ENCODE assay signal across 32 mouse cellular contexts in the genomic region with DNA sequence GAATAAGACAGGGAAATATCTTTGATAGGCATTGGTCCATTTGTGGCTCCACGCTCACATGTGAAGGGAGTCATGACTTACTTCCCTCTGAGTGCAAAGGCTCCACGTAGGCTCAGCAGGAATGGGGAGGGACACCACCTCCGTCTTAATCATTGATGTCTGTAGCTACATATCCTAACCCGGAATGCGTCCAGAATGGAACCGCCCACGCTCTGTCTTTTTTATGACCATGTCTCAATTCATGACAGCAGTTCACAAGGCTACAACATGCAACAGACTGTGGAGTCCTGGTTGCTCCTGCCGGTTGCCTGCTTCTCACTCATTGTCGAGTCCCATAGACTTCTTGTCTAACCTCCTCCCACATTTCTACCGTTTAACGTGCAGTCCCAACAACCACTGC.
A peak's percentile ranks its signal among the peaks of the same experiment; 100 is the strongest.
DNase-seq lines count a peak whose midpoint lies in the region; ATAC-seq and TF ChIP-seq lines count a peak whose summit lies in the region.
"Had no signal": no experiment of that assay in that cellular context is flagged by ENCODE, and none has a peak within 500 bp of the region (broad histone marks: within the 10 kb centered on the region; RNA-seq: fewer than 3 reads in every experiment).

No protein-coding gene starts in this region.

- H3K9ac ChIP-seq in embryonic facial prominence, embryonic 13.5 days = no peak overlapping the region
- H3K9ac ChIP-seq in limb, embryonic 15.5 days = no peak overlapping the region
- H3K9ac ChIP-seq in midbrain, embryonic 14.5 days (replicated peaks; ENCODE audit: low read length) = no peak overlapping the region
- H3K9ac ChIP-seq: forebrain, embryonic 12.5 days; heart, embryonic 13.5 days; liver, embryonic 13.5 days; neural tube, embryonic 12.5 days had no signal

- intact Hi-C loops in gastrocnemius, adult 2 months (cut with DNase I) = no loop called here

- H3K27me3 ChIP-seq in embryonic facial prominence, embryonic 13.5 days = no peaks in the 10 kb centered on the region
- no peaks in the 10 kb centered on the region for H3K27me3 ChIP-seq in limb, embryonic 15.5 days
- no peaks in the 10 kb centered on the region for H3K27me3 ChIP-seq in midbrain, embryonic 14.5 days (ENCODE audit: control insufficient read depth, insufficient read depth, low read length)
- H3K27me3 ChIP-seq: forebrain, embryonic 12.5 days; heart, embryonic 13.5 days; liver, embryonic 13.5 days; neural tube, embryonic 12.5 days had no signal

- peak overlapping the region; percentile 69 for H3K27ac ChIP-seq in gastrocnemius, adult 2 months
- peak overlapping the region; percentile 56; the same call in 1 of the 2 replicates for H3K27ac ChIP-seq in embryonic facial prominence, embryonic 13.5 days
- peak overlapping the region; percentile 75 for H3K27ac ChIP-seq in limb, embryonic 15.5 days
- H3K27ac ChIP-seq in midbrain, embryonic 14.5 days (replicated peaks; ENCODE audit: low read depth, low read length) = no peak overlapping the region
- H3K27ac ChIP-seq: forebrain, embryonic 12.5 days; heart, adult 2 months; heart, embryonic 13.5 days; kidney, postnatal 0 days; liver, embryonic 13.5 days; midbrain, embryonic 10.5 days; neural tube, embryonic 12.5 days had no signal

- no peaks in the 10 kb centered on the region for H3K36me3 ChIP-seq in embryonic facial prominence, embryonic 13.5 days
- H3K36me3 ChIP-seq in limb, embryonic 15.5 days = no peaks in the 10 kb centered on the region
- H3K36me3 ChIP-seq in midbrain, embryonic 14.5 days (ENCODE audit: control insufficient read depth, insufficient read depth, low read length) = no peaks in the 10 kb centered on the region
- H3K36me3 ChIP-seq: forebrain, embryonic 12.5 days; G1E; heart, embryonic 13.5 days; liver, embryonic 13.5 days; midbrain, embryonic 10.5 days; neural tube, embryonic 12.5 days had no signal

- no peak overlapping the region for H3K4me3 ChIP-seq in gastrocnemius, adult 2 months
- no peak overlapping the region for H3K4me3 ChIP-seq in embryonic facial prominence, embryonic 13.5 days
- no peak overlapping the region for H3K4me3 ChIP-seq in limb, embryonic 15.5 days
- no peak overlapping the region for H3K4me3 ChIP-seq in midbrain, embryonic 14.5 days (replicated peaks; ENCODE audit: low read depth, low read length)
- H3K4me3 ChIP-seq: erythroblast, embryonic 14.5 days; forebrain, embryonic 12.5 days; heart, adult 2 months; heart, embryonic 13.5 days; liver, embryonic 13.5 days; midbrain, embryonic 10.5 days; myocyte; neural tube, embryonic 12.5 days had no signal

- no peaks in the 10 kb centered on the region for H3K9me3 ChIP-seq in embryonic facial prominence, embryonic 13.5 days
- H3K9me3 ChIP-seq in limb, embryonic 15.5 days = no peaks in the 10 kb centered on the region
- no peaks in the 10 kb centered on the region for H3K9me3 ChIP-seq in midbrain, embryonic 14.5 days (ENCODE audit: control insufficient read depth, low read length)
- H3K9me3 ChIP-seq: forebrain, embryonic 12.5 days; heart, embryonic 13.5 days; liver, embryonic 13.5 days; midbrain, embryonic 10.5 days; neural tube, embryonic 12.5 days had no signal

- DNase-seq in gastrocnemius, adult 2 months = no peak
- no peak for DNase-seq in gastrocnemius, adult 8-10 months (ENCODE audit: low spot score in 2 of 2)
- DNase-seq in gonadal fat pad, adult 2 months (ENCODE audit: low read depth) = peak; percentile 56
- no peak for DNase-seq in midbrain, embryonic 14.5 days
- no peak for DNase-seq in retina, postnatal 1 day
- no peak for DNase-seq in cerebellum, postnatal 10 days
- DNase-seq: adrenal gland, postnatal 14 days; cerebellum, adult 11 months; cerebellum, adult 9-10 months; heart, adult 2 months; heart, postnatal 14 days; kidney, adult 2 months; layer of hippocampus, postnatal 36 days; left cerebral cortex, postnatal 4 days; liver, embryonic 13.5 days; lung, adult 18-20 months; lung, postnatal 14 days; thymus, adult 2 months; thymus, postnatal 36 days had no signal

- H3K4me2 ChIP-seq in embryonic facial prominence, embryonic 13.5 days = no peak overlapping the region
- no peak overlapping the region for H3K4me2 ChIP-seq in limb, embryonic 15.5 days
- H3K4me2 ChIP-seq in midbrain, embryonic 14.5 days (ENCODE audit: low read length) = no peak overlapping the region
- H3K4me2 ChIP-seq: forebrain, embryonic 12.5 days; heart, embryonic 13.5 days; liver, embryonic 13.5 days; neural tube, embryonic 12.5 days had no signal

- WGBS in embryonic facial prominence, embryonic 13.5 days = 80% methylated on average over 11 of the region's 11 CpGs
- 67% methylated on average over 11 of the region's 11 CpGs for WGBS in limb, embryonic 15.5 days
- 83% methylated on average over 11 of the region's 11 CpGs for WGBS in midbrain, embryonic 14.5 days

- peaks cover 37% of the 10 kb centered on the region for H3K4me1 ChIP-seq in embryonic facial prominence, embryonic 13.5 days
- H3K4me1 ChIP-seq in limb, embryonic 15.5 days = peaks cover 33% of the 10 kb centered on the region
- 0 out of 2 replicates have a peak, but pooled peaks cover 7% of the 10 kb centered on the region for H3K4me1 ChIP-seq in midbrain, embryonic 14.5 days (ENCODE audit: control insufficient read depth, insufficient read depth, low read length)
- H3K4me1 ChIP-seq: liver, embryonic 13.5 days; neural tube, embryonic 12.5 days had no signal

- no peak for ATAC-seq in embryonic facial prominence, embryonic 13.5 days (ENCODE audit: insufficient number of reproducible peaks, insufficient read depth, low FRiP score, low TSS enrichment, low read depth)
- ATAC-seq in limb, embryonic 15.5 days (ENCODE audit: insufficient number of reproducible peaks, low FRiP score, low TSS enrichment, low read depth) = no peak
- no peak for ATAC-seq in midbrain, embryonic 14.5 days (ENCODE audit: low FRiP score, low TSS enrichment)
- ATAC-seq: hindbrain, embryonic 16.5 days; midbrain, embryonic 16.5 days; Patski had no signal

- TF ChIP-seq CTCF in gastrocnemius, adult 2 months (IDR thresholded peaks at IDR 0.05) = no peak
